Mouse (Mus musculus): ENCODE measurements around the gene Rhox11. TPM values are rescaled to one million over a fixed set of nuclear protein-coding genes. Genes with fewer than 3 reads are reported as not detected.
"Not testable (repeated sequence)": the region's sequence is repeated elsewhere in the genome, so short reads cannot be mapped to it uniquely, and the experiment has no call there.

The Rhox11 gene
- total RNA-seq (2021): not detected
- long read RNA-seq, experiment 1: 0 reads
- long read RNA-seq, experiment 2: 0 reads

- no peak for DNase-seq
Measured at GRCm38 (mm10) chrX:38085041-38085440, at the start of gene Rhox11. Rhox11 (minus strand) TSS chrX:38085141.

GRCm38 (mm10) chrX:38121478-38121877 lies 36.5 kb upstream of the Rhox11 start:
- DNase-seq: no peak

GRCm38 (mm10) chrX:38120982-38121381 lies 36.0 kb upstream of the Rhox11 start, which contains the start of gene Rhox13:
Rhox13 (plus strand) TSS chrX:38121219.
- DNase-seq: no peak

GRCm38 (mm10) chrX:38110807-38111206 lies 25.9 kb upstream of the Rhox11 start, which contains the start of gene Rhox12:
Rhox12 (minus strand) TSS chrX:38110907.
- DNase-seq: no peak

GRCm38 (mm10) chrX:38084226-38084625 lies 715 bp downstream of the Rhox11 start:
- DNase-seq: peak; percentile 65

- no peak for DNase-seq
Measured at GRCm38 (mm10) chrX:38066175-38066574, 18.8 kb downstream of the Rhox11 start, which contains the start of gene Rhox10. Rhox10 (plus strand) TSS chrX:38066475.

- DNase-seq: peak; percentile 6
Measured at GRCm38 (mm10) chrX:38061544-38061943, 23.4 kb downstream of the Rhox11 start.

GRCm38 (mm10) chrX:38043014-38043413 lies 41.9 kb downstream of the Rhox11 start, which contains the start of gene Btg1-ps2:
Btg1-ps2 (minus strand) TSS chrX:38043114.
- not testable (repeated sequence) for DNase-seq

GRCm38 (mm10) chrX:38039666-38040065 lies 45.3 kb downstream of the Rhox11 start:
- peak; percentile 13 for DNase-seq

GRCm38 (mm10) chrX:38033841-38034240 lies 51.1 kb downstream of the Rhox11 start:
- no peak for DNase-seq

Other genes starting within 250 kb of the Rhox11 start
- gene Rhox8, start 206.2 kb downstream of the Rhox11 start, total RNA-seq (2021): not detected
- not detected for gene Rhox7b, start 187.9 kb downstream of the Rhox11 start, total RNA-seq (2021)
- not detected for gene Rhox9, start 183.4 kb downstream of the Rhox11 start, total RNA-seq (2021)
- not detected for gene Btg1-ps1, start 66.3 kb downstream of the Rhox11 start, total RNA-seq (2021)
- not detected for gene Btg1-ps2, start 42.0 kb downstream of the Rhox11 start, total RNA-seq (2021)
- not detected for gene Rhox10, start 18.7 kb downstream of the Rhox11 start, total RNA-seq (2021)
- not detected for gene Rhox12, start 25.8 kb upstream of the Rhox11 start, total RNA-seq (2021)
- gene Rhox13, start 36.1 kb upstream of the Rhox11 start, total RNA-seq (2021): not detected
- gene Zbtb33, start 104.7 kb upstream of the Rhox11 start, total RNA-seq (2021): 10 to 100 TPM; 23.7 to 25.9 TPM
- 10 to 100 TPM; 14.1 to 21.1 TPM for gene Tmem255a, start 167.3 kb upstream of the Rhox11 start, total RNA-seq (2021)
- gene Atp1b4, start 231.0 kb upstream of the Rhox11 start, total RNA-seq (2021): 10 to 100 TPM in 1 of 2 experiments, 1 to 10 TPM in 1; 4.5 to 43.1 TPM

All from adrenal gland, postnatal 10 days (tissue).